Mouse (Mus musculus): ENCODE measurements around the gene Noc2l.

DNA sequence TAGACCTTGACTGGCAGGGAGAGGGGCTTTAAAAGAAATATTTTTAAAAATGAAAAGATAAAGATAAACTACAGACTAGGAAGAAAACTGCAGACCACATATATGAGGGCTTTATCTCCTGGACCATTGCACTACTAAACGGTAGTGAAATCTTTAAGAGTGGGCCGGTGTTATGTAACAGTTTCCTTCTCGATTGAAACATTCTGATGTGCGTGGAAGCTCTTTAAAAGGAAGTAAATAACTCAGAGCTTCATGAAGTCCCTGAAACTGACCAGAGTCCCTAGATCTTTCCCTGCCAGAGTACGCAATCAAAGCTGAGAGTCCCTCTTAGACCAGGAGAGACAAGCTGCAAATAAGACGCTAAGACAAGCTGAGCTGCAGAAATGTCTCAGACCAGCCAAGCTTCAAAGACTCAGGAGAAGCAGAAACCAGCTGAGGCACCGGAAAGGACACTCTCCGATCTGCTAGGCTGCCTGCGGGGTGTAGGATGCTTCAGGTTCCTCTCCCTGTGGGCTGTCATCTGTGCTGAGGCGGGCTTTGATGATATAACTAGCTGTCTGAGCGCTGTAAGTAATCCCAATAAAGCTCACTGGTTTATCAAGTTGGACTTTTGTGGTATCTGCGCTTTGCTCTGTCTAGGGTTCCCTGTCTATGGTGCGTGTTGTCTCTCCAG, 25.7 kb upstream of the Noc2l start:
- TF ChIP-seq CTCF (IDR thresholded peaks at IDR 0.05; ENCODE audit: low read depth, low read length) (no peak), POLR2A (IDR thresholded peaks at IDR 0.05; ENCODE audit: borderline replicate concordance, low read depth, low read length) (no peak)

Data from bone marrow macrophage, adult 2 months (primary cell).